Mouse (Mus musculus): ENCODE results near the gene Nap1l4. TPM values are rescaled to one million over a fixed set of nuclear protein-coding genes. Genes with fewer than 3 reads are reported as not detected.
"Not testable (repeated sequence)": the region's sequence is repeated elsewhere in the genome, so short reads cannot be mapped to it uniquely, and the experiment has no call there.

Nap1l4 gene
- polyA plus RNA-seq, 1 experiment from 2014 or later = 410 TPM

GRCm38 (mm10) chr7:143549588-143550220, 798 bp upstream of the Nap1l4 start:
- peaks cover 36% of the 10 kb centered on the region for H3K36me3 ChIP-seq
- peak overlapping the region; percentile 96 for H3K4me3 ChIP-seq
- H3K27ac ChIP-seq = peak overlapping the region; percentile 98
- H3K4me1 ChIP-seq = peaks cover 26% of the 10 kb centered on the region
- no peaks in the 10 kb centered on the region for H3K9me3 ChIP-seq (replicated peaks)
- WGBS = 40% methylated on average over 2 of the region's 2 CpGs
- DNase-seq (ENCODE audit: low spot score) = no peak
- H3K27me3 ChIP-seq (ENCODE audit: low read depth, poor library complexity, severe bottlenecking) = no peaks in the 10 kb centered on the region

- Histone ChIP-seq H3K27ac (peak overlapping the region; percentile 98), H3K36me3 (peaks cover 30% of the 10 kb centered on the region), H3K9me3 (replicated peaks) (no peaks in the 10 kb centered on the region), H3K4me1 (peaks cover 33% of the 10 kb centered on the region), H3K4me3 (peak overlapping the region; percentile 96), H3K27me3 (ENCODE audit: low read depth, poor library complexity, severe bottlenecking) (no peaks in the 10 kb centered on the region)
- DNase-seq (ENCODE audit: low spot score) = no peak
- under 1% methylated on average over 56 of the region's 63 CpGs for WGBS
Measured at GRCm38 (mm10) chr7:143548231-143548961, 510 bp downstream of the Nap1l4 start.

- WGBS = 81% methylated on average over 2 of the region's 2 CpGs
- no peaks in the 10 kb centered on the region for H3K9me3 ChIP-seq (replicated peaks)
- 0 out of 2 replicates have a peak overlapping the region, but pooled peaks have one; percentile 8 for H3K4me3 ChIP-seq
- no peak overlapping the region for H3K27ac ChIP-seq
- H3K4me1 ChIP-seq = peaks cover 39% of the 10 kb centered on the region
- H3K36me3 ChIP-seq = peaks cover 31% of the 10 kb centered on the region
- no peaks in the 10 kb centered on the region for H3K27me3 ChIP-seq (ENCODE audit: low read depth, poor library complexity, severe bottlenecking)
- DNase-seq (ENCODE audit: low spot score) = no peak
Measured at GRCm38 (mm10) chr7:143546554-143546953, 2.4 kb downstream of the Nap1l4 start.

- peak; percentile 53 for DNase-seq (ENCODE audit: low spot score)
- H3K9me3 ChIP-seq (replicated peaks) = no peaks in the 10 kb centered on the region
- 93% methylated on average over 2 of the region's 2 CpGs for WGBS
- H3K4me1 ChIP-seq = peaks cover 30% of the 10 kb centered on the region
- no peak overlapping the region for H3K27ac ChIP-seq
- H3K27me3 ChIP-seq (ENCODE audit: low read depth, poor library complexity, severe bottlenecking) = no peaks in the 10 kb centered on the region
- H3K36me3 ChIP-seq = peaks cover 51% of the 10 kb centered on the region
- no peak overlapping the region for H3K4me3 ChIP-seq
Measured at GRCm38 (mm10) chr7:143544368-143544767, 4.5 kb downstream of the Nap1l4 start.

- no peak for DNase-seq (ENCODE audit: low spot score)
- H3K4me3 ChIP-seq = no peak overlapping the region
- H3K27me3 ChIP-seq (ENCODE audit: low read depth, poor library complexity, severe bottlenecking) = no peaks in the 10 kb centered on the region
- 83% methylated on average over 1 of the region's 1 CpGs for WGBS
- peaks cover 9% of the 10 kb centered on the region for H3K4me1 ChIP-seq
- peaks cover 85% of the 10 kb centered on the region for H3K36me3 ChIP-seq
- no peaks in the 10 kb centered on the region for H3K9me3 ChIP-seq (replicated peaks)
- no peak overlapping the region for H3K27ac ChIP-seq
Measured at GRCm38 (mm10) chr7:143538671-143539070, 10.2 kb downstream of the Nap1l4 start.

- not testable (repeated sequence) for H3K4me1 ChIP-seq; DNase-seq (ENCODE audit: low spot score); H3K9me3 ChIP-seq (replicated peaks); H3K4me3 ChIP-seq; H3K27ac ChIP-seq; H3K27me3 ChIP-seq (ENCODE audit: low read depth, poor library complexity, severe bottlenecking)
- WGBS = 91% methylated on average over 6 of the region's 6 CpGs
- peaks cover 89% of the 10 kb centered on the region for H3K36me3 ChIP-seq
Measured at GRCm38 (mm10) chr7:143538229-143538628, 10.7 kb downstream of the Nap1l4 start.

GRCm38 (mm10) chr7:143536251-143536650, 12.7 kb downstream of the Nap1l4 start:
- peaks cover 98% of the 10 kb centered on the region for H3K36me3 ChIP-seq
- H3K4me1 ChIP-seq = no peaks in the 10 kb centered on the region
- WGBS = 91% methylated on average over 3 of the region's 3 CpGs
- DNase-seq (ENCODE audit: low spot score) = no peak
- H3K4me3 ChIP-seq = no peak overlapping the region
- no peaks in the 10 kb centered on the region for H3K9me3 ChIP-seq (replicated peaks)
- H3K27ac ChIP-seq = no peak overlapping the region
- no peaks in the 10 kb centered on the region for H3K27me3 ChIP-seq (ENCODE audit: low read depth, poor library complexity, severe bottlenecking)

GRCm38 (mm10) chr7:143533284-143533683, 15.6 kb downstream of the Nap1l4 start:
- 90% methylated on average over 2 of the region's 2 CpGs for WGBS
- no peak for DNase-seq (ENCODE audit: low spot score)
- H3K36me3 ChIP-seq = peaks cover 100% of the 10 kb centered on the region

GRCm38 (mm10) chr7:143532410-143532809, 16.5 kb downstream of the Nap1l4 start:
- Histone ChIP-seq H3K9me3 (replicated peaks) (no peaks in the 10 kb centered on the region), H3K27ac (no peak overlapping the region), H3K4me1 (no peaks in the 10 kb centered on the region), H3K27me3 (ENCODE audit: low read depth, poor library complexity, severe bottlenecking) (no peaks in the 10 kb centered on the region), H3K4me3 (no peak overlapping the region), H3K36me3 (peaks cover 100% of the 10 kb centered on the region)
- no peak for DNase-seq (ENCODE audit: low spot score)
- WGBS = 94% methylated on average over 1 of the region's 1 CpGs

More at GRCm38 (mm10) chr7:143533284-143533683, 15.6 kb downstream of the Nap1l4 start:
- Histone ChIP-seq H3K9me3 (replicated peaks) (no peaks in the 10 kb centered on the region), H3K27me3 (ENCODE audit: low read depth, poor library complexity, severe bottlenecking) (no peaks in the 10 kb centered on the region), H3K4me3 (no peak overlapping the region), H3K4me1 (no peaks in the 10 kb centered on the region), H3K27ac (no peak overlapping the region)

- no peaks in the 10 kb centered on the region for H3K9me3 ChIP-seq (replicated peaks)
- H3K27ac ChIP-seq = no peak overlapping the region
- no peak overlapping the region for H3K4me3 ChIP-seq
- no peaks in the 10 kb centered on the region for H3K27me3 ChIP-seq (ENCODE audit: low read depth, poor library complexity, severe bottlenecking)
- DNase-seq (ENCODE audit: low spot score) = no peak
- peaks cover 100% of the 10 kb centered on the region for H3K36me3 ChIP-seq
- H3K4me1 ChIP-seq = no peaks in the 10 kb centered on the region
- WGBS = 87% methylated on average over 4 of the region's 4 CpGs
Measured at GRCm38 (mm10) chr7:143519333-143519732, 29.6 kb downstream of the Nap1l4 start.

- no peaks in the 10 kb centered on the region for H3K27me3 ChIP-seq (ENCODE audit: low read depth, poor library complexity, severe bottlenecking)
- 92% methylated on average over 4 of the region's 4 CpGs for WGBS
- no peak for DNase-seq (ENCODE audit: low spot score)
- no peaks in the 10 kb centered on the region for H3K4me1 ChIP-seq
- H3K27ac ChIP-seq = no peak overlapping the region
- H3K36me3 ChIP-seq = peaks cover 75% of the 10 kb centered on the region
- H3K9me3 ChIP-seq (replicated peaks) = no peaks in the 10 kb centered on the region
- H3K4me3 ChIP-seq = no peak overlapping the region
Measured at GRCm38 (mm10) chr7:143514416-143514768, 34.5 kb downstream of the Nap1l4 start.

- 95% methylated on average over 10 of the region's 10 CpGs for WGBS
Measured at GRCm38 (mm10) chr7:143513763-143514415, 35.0 kb downstream of the Nap1l4 start.

GRCm38 (mm10) chr7:143511335-143511712, 37.6 kb downstream of the Nap1l4 start:
- Histone ChIP-seq H3K27me3 (ENCODE audit: low read depth, poor library complexity, severe bottlenecking) (no peaks in the 10 kb centered on the region), H3K27ac (no peak overlapping the region), H3K9me3 (replicated peaks) (no peaks in the 10 kb centered on the region), H3K36me3 (peaks cover 45% of the 10 kb centered on the region), H3K4me3 (no peak overlapping the region), H3K4me1 (no peaks in the 10 kb centered on the region)
- DNase-seq (ENCODE audit: low spot score) = no peak

More at GRCm38 (mm10) chr7:143513763-143514415, 35.0 kb downstream of the Nap1l4 start:
- H3K4me1 ChIP-seq = no peaks in the 10 kb centered on the region
- no peak overlapping the region for H3K27ac ChIP-seq
- H3K27me3 ChIP-seq (ENCODE audit: low read depth, poor library complexity, severe bottlenecking) = no peaks in the 10 kb centered on the region
- H3K9me3 ChIP-seq (replicated peaks) = no peaks in the 10 kb centered on the region
- H3K36me3 ChIP-seq = peaks cover 70% of the 10 kb centered on the region
- no peak overlapping the region for H3K4me3 ChIP-seq
- no peak for DNase-seq (ENCODE audit: low spot score)
